Mouse (Mus musculus) heart, embryonic 16.5 days (tissue): ENCODE results near the gene Ptrh2. TPM values are rescaled to one million over a fixed set of nuclear protein-coding genes. Genes with fewer than 3 reads are reported as not detected.

Experiments
- ATAC-seq: fragments of 200-750 bp; cut with Nextera tagmentation; replicated peaks from 2 replicates; pipeline ENCODE4 v1.8.0; 2017; ENCODE audit warnings: moderate number of reproducible peaks; ENCODE audit not compliant: insufficient read depth, low FRiP score; ENCODE audit errors: extremely low read depth
- H3K27ac ChIP-seq: fragments of 300-500 bp; sonication (generic); 2 replicates; pipeline ENCODE4 v1.5.1; 2014; ENCODE audit warnings: mild to moderate bottlenecking, low read length, control low read depth, moderate library complexity
- H3K27me3 ChIP-seq: fragments of 300-500 bp; sonication (generic); 2 replicates; pipeline ENCODE4 v1.6.1; 2014; ENCODE audit warnings: low read length, mixed read lengths; ENCODE audit not compliant: control insufficient read depth, insufficient read depth
- H3K36me3 ChIP-seq: fragments of 300-500 bp; sonication (generic); 2 replicates; pipeline ENCODE4 v1.6.1; 2014; ENCODE audit not compliant: control insufficient read depth, insufficient read depth
- H3K4me1 ChIP-seq: fragments of 300-500 bp; sonication (generic); 2 replicates; pipeline ENCODE4 v1.6.1; 2014; ENCODE audit warnings: low read length, mixed read lengths; ENCODE audit not compliant: control insufficient read depth, insufficient read depth
- H3K4me2 ChIP-seq: fragments of 300-500 bp; sonication (generic); 2 replicates; pipeline ENCODE4 v1.6.1; 2014; ENCODE audit warnings: low read depth, mild to moderate bottlenecking, control low read depth, low read length
- H3K4me3 ChIP-seq: fragments of 300-500 bp; sonication (generic); 2 replicates; pipeline ENCODE4 v1.5.1; 2014; ENCODE audit warnings: mild to moderate bottlenecking, control low read depth, low read length
- H3K9ac ChIP-seq: fragments of 300-500 bp; sonication (generic); 2 replicates; pipeline ENCODE4 v1.6.1; 2014; ENCODE audit warnings: low read length, control low read depth
- H3K9me3 ChIP-seq: fragments of 300-500 bp; sonication (generic); replicated peaks from 2 replicates; pipeline ENCODE4 v1.6.1; 2016; ENCODE audit warnings: low read length; ENCODE audit not compliant: control insufficient read depth
- WGBS: fragments of 180-500 bp; shearing (Covaris S2); extraction: QIAGEN DNeasy Blood & Tissue Kit; methylation state at CpG from one replicate; pipeline ENCODE4 v1.1.7; 2014; 5-methylcytosine and 5-hydroxymethylcytosine counted together
- polyA plus RNA-seq: library from polyadenylated mRNA; unstranded; fragments of >200 nt; fragmentation: Nextera tagmentation; extraction: Ambion mirVana; gene quantifications from 2 replicates; pipeline ENCODE4 v1.2.1, GENCODE M21; 2015

Gene Ptrh2
- polyA plus RNA-seq, 1 experiment from 2014 or later = 19.8 TPM

GRCm38 (mm10) chr11:86649542-86649941 is 34.2 kb upstream of the Ptrh2 start:
- ATAC-seq = no peak
- no peak overlapping the region for H3K4me3 ChIP-seq
- 81% methylated on average over 1 of the region's 1 CpGs for WGBS
- H3K4me1 ChIP-seq = peaks cover 5% of the 10 kb centered on the region
- H3K9ac ChIP-seq = no peak overlapping the region
- no peaks in the 10 kb centered on the region for H3K27me3 ChIP-seq
- no peaks in the 10 kb centered on the region for H3K9me3 ChIP-seq
- H3K4me2 ChIP-seq = no peak overlapping the region
- H3K27ac ChIP-seq = no peak overlapping the region
- no peaks in the 10 kb centered on the region for H3K36me3 ChIP-seq

DNA sequence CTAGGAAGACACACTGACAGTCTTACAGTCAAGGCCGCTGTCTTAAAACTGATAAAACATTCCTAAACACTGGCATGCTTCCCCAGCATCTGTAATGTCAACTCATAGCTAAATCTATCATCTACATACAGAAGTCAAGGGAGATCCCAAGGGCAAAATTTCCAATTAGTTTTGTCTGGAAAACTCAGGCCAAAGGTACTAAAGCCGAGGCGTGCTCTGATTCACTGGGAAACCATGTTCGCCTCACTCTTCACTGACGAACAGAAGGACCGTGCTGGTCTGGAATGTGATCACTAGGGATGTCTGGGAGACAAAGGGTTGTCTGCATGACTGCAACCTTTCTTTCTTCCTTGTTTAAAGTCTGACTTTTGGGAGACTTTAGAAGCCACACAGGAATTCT is 33.1 kb upstream of the Ptrh2 start:
- Histone ChIP-seq H3K4me3 (no peak overlapping the region), H3K4me1 (peaks cover 5% of the 10 kb centered on the region), H3K9ac (no peak overlapping the region), H3K9me3 (no peaks in the 10 kb centered on the region), H3K36me3 (no peaks in the 10 kb centered on the region), H3K27me3 (no peaks in the 10 kb centered on the region), H3K4me2 (no peak overlapping the region), H3K27ac (peak overlapping the region; percentile 57)
- ATAC-seq = no peak
- 45% methylated on average over 6 of the region's 6 CpGs for WGBS

DNA sequence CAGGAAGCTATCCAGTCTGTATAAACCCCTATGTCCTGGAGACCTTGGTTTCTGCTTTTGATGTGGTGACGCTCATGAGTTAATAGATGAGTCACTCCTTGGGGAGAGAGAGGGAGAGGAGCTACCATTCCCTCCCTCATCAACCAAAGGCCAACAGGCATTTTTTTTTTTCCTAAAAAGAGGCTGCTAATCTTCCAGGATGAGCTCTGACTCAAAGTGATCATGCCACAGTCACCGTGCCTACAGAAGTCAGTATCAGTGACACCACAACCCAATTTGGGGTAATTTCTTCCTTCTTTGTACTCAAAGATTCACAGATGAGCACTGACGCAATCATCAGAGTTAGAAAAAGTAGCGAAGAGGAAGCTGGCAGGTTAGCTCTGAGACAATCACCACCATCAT is 31.2 kb upstream of the Ptrh2 start:
- Histone ChIP-seq H3K27me3 (no peaks in the 10 kb centered on the region), H3K27ac (no peak overlapping the region), H3K4me2 (no peak overlapping the region), H3K36me3 (no peaks in the 10 kb centered on the region), H3K9ac (no peak overlapping the region), H3K4me3 (no peak overlapping the region), H3K9me3 (no peaks in the 10 kb centered on the region), H3K4me1 (peaks cover 10% of the 10 kb centered on the region)
- no peak for ATAC-seq
- WGBS = 75% methylated on average over 4 of the region's 4 CpGs

- Histone ChIP-seq H3K4me3 (no peak overlapping the region), H3K4me2 (no peak overlapping the region), H3K27me3 (no peaks in the 10 kb centered on the region), H3K9ac (no peak overlapping the region), H3K9me3 (no peaks in the 10 kb centered on the region), H3K4me1 (peaks cover 10% of the 10 kb centered on the region), H3K27ac (peak overlapping the region; percentile 56), H3K36me3 (no peaks in the 10 kb centered on the region)
- WGBS = 19% methylated on average over 3 of the region's 3 CpGs
- 0 out of 2 replicates have a peak, but pooled peaks have one; percentile 52 for ATAC-seq
These were observed 30.3 kb upstream of the Ptrh2 start for GRCm38 (mm10) chr11:86653446-86653845.

GRCm38 (mm10) chr11:86654096-86654495 is 29.7 kb upstream of the Ptrh2 start:
- Histone ChIP-seq H3K4me3 (no peak overlapping the region), H3K4me2 (no peak overlapping the region), H3K27ac (peak overlapping the region; percentile 56), H3K9me3 (no peaks in the 10 kb centered on the region), H3K9ac (no peak overlapping the region), H3K27me3 (no peaks in the 10 kb centered on the region), H3K36me3 (no peaks in the 10 kb centered on the region), H3K4me1 (peaks cover 10% of the 10 kb centered on the region)
- WGBS = 68% methylated on average over 4 of the region's 4 CpGs
- no peak for ATAC-seq

DNA sequence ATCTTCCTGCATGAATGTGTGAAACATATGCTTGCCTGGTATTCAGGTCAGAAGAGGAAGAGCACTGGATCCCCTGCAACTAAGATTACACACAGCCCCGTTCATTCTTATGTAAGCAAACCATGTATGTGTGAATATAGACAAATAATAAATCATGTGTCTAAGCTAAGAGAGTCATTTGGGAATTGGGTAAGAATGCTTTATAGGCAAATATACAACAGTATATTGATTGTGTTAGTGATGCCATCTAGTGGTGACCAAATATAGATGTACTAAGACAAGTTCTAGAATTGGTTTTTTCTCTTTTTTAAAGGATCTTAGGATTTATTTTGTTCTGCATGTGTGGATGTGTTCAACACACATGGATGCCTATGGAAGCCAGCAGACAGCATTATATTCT is 28.1 kb upstream of the Ptrh2 start:
- H3K27me3 ChIP-seq = no peaks in the 10 kb centered on the region
- peaks cover 10% of the 10 kb centered on the region for H3K4me1 ChIP-seq
- no peak for ATAC-seq
- H3K27ac ChIP-seq = no peak overlapping the region
- H3K36me3 ChIP-seq = no peaks in the 10 kb centered on the region
- H3K4me2 ChIP-seq = no peak overlapping the region
- no peaks in the 10 kb centered on the region for H3K9me3 ChIP-seq
- H3K9ac ChIP-seq = no peak overlapping the region
- no peak overlapping the region for H3K4me3 ChIP-seq
- WGBS = 48% methylated on average over 1 of the region's 1 CpGs

DNA sequence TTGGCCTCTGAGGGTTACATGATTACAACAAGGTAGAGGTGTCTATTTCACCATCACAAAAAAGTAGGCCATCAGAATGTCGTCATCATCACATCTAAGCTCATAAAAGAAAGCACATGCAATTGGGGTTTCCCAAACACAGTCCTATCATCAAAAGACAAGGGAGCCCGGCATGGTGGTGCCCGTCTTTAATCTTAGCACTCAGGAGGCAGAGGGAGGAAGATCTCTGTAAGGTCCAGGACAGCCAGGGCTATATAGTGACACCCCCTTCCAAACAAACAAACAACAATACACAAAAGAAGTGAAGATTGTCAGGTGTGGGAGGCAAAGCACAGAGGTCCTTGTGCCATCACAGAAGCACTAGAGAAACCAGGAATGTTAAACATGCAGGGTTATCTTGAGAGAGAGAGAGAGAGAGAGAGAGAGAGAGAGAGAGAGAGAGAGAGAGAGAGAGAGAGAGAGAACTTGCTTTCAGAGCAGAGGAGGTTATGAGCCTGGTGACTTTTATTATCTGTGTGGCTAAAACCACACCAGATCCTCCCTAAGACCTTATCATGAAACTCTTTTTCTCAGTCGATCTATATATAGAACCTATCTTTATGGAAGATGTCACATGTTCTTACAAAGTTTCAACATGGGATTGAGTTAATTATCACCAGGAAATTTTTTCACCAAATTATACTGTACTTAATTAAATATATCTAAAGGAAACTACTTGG is 26.8 kb upstream of the Ptrh2 start:
- Histone ChIP-seq H3K27ac (peak overlapping the region; percentile 24; the same call in 1 of the 2 replicates), H3K9me3 (no peaks in the 10 kb centered on the region), H3K9ac (no peak overlapping the region), H3K27me3 (no peaks in the 10 kb centered on the region), H3K4me2 (no peak overlapping the region), H3K4me1 (peaks cover 5% of the 10 kb centered on the region), H3K36me3 (no peaks in the 10 kb centered on the region), H3K4me3 (no peak overlapping the region)
- ATAC-seq = 0 out of 2 replicates have a peak, but pooled peaks have one; percentile 18
- WGBS = 34% methylated on average over 4 of the region's 4 CpGs

DNA sequence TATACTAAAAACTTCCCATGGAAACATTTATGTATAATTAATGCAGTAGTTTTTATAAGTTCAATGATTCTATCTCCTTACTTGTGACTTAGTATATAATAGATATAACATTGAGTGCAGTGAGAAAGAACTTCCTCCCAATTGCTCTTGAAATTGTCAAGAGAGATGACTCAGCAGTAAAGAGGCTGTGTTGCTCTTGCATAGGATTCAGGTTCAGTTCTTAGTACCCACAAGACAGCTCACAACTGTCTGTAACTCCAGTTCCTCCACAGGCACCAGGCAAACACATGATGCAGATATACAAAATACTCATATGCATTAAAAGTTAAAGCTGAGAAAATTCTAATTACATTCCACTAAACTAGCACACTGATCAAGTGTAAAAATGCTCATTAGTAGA is 25.9 kb upstream of the Ptrh2 start:
- Histone ChIP-seq H3K27me3 (no peaks in the 10 kb centered on the region), H3K4me3 (no peak overlapping the region), H3K9me3 (no peaks in the 10 kb centered on the region), H3K27ac (no peak overlapping the region), H3K4me2 (no peak overlapping the region), H3K4me1 (peaks cover 5% of the 10 kb centered on the region), H3K36me3 (peaks cover 3% of the 10 kb centered on the region; the same call in 1 of the 2 replicates), H3K9ac (no peak overlapping the region)
- no peak for ATAC-seq

- H3K27me3 ChIP-seq = no peaks in the 10 kb centered on the region
- no peak overlapping the region for H3K4me2 ChIP-seq
- no peak overlapping the region for H3K4me3 ChIP-seq
- 80% methylated on average over 8 of the region's 8 CpGs for WGBS
- H3K4me1 ChIP-seq = no peaks in the 10 kb centered on the region
- peaks cover 7% of the 10 kb centered on the region for H3K36me3 ChIP-seq
- no peaks in the 10 kb centered on the region for H3K9me3 ChIP-seq
- ATAC-seq = no peak
- H3K9ac ChIP-seq = no peak overlapping the region
- H3K27ac ChIP-seq = no peak overlapping the region
These were observed 20.5 kb upstream of the Ptrh2 start for GRCm38 (mm10) chr11:86662986-86663895.
